Mouse (Mus musculus) heart, embryonic 16.5 days (tissue): ENCODE measurements around the gene Gcnt1. TPM values are rescaled to one million over a fixed set of nuclear protein-coding genes. Genes with fewer than 3 reads are reported as not detected.

Experiments used
- ATAC-seq: fragments of 200-750 bp; cut with Nextera tagmentation; replicated peaks from 2 replicates; pipeline ENCODE4 v1.8.0; 2017; ENCODE audit warnings: moderate number of reproducible peaks; ENCODE audit not compliant: insufficient read depth, low FRiP score; ENCODE audit errors: extremely low read depth
- H3K27ac ChIP-seq: fragments of 300-500 bp; sonication (generic); 2 replicates; pipeline ENCODE4 v1.5.1; 2014; ENCODE audit warnings: mild to moderate bottlenecking, low read length, control low read depth, moderate library complexity
- H3K27me3 ChIP-seq: fragments of 300-500 bp; sonication (generic); 2 replicates; pipeline ENCODE4 v1.6.1; 2014; ENCODE audit warnings: low read length, mixed read lengths; ENCODE audit not compliant: control insufficient read depth, insufficient read depth
- H3K36me3 ChIP-seq: fragments of 300-500 bp; sonication (generic); 2 replicates; pipeline ENCODE4 v1.6.1; 2014; ENCODE audit not compliant: control insufficient read depth, insufficient read depth
- H3K4me1 ChIP-seq: fragments of 300-500 bp; sonication (generic); 2 replicates; pipeline ENCODE4 v1.6.1; 2014; ENCODE audit warnings: low read length, mixed read lengths; ENCODE audit not compliant: control insufficient read depth, insufficient read depth
- H3K4me2 ChIP-seq: fragments of 300-500 bp; sonication (generic); 2 replicates; pipeline ENCODE4 v1.6.1; 2014; ENCODE audit warnings: low read depth, mild to moderate bottlenecking, control low read depth, low read length
- H3K4me3 ChIP-seq: fragments of 300-500 bp; sonication (generic); 2 replicates; pipeline ENCODE4 v1.5.1; 2014; ENCODE audit warnings: mild to moderate bottlenecking, control low read depth, low read length
- H3K9ac ChIP-seq: fragments of 300-500 bp; sonication (generic); 2 replicates; pipeline ENCODE4 v1.6.1; 2014; ENCODE audit warnings: low read length, control low read depth
- H3K9me3 ChIP-seq: fragments of 300-500 bp; sonication (generic); replicated peaks from 2 replicates; pipeline ENCODE4 v1.6.1; 2016; ENCODE audit warnings: low read length; ENCODE audit not compliant: control insufficient read depth
- whole genome bisulfite sequencing: fragments of 180-500 bp; shearing (Covaris S2); extraction: QIAGEN DNeasy Blood & Tissue Kit; methylation state at CpG from one replicate; pipeline ENCODE4 v1.1.7; 2014; 5-methylcytosine and 5-hydroxymethylcytosine counted together
- polyA plus RNA-seq: library from polyadenylated mRNA; unstranded; fragments of >200 nt; fragmentation: Nextera tagmentation; extraction: Ambion mirVana; gene quantifications from 2 replicates; pipeline ENCODE4 v1.2.1, GENCODE M21; 2015

Gene Gcnt1
- polyA plus RNA-seq, 1 experiment from 2014 or later, result 6.2 TPM

GRCm38 (mm10) chr19:17382807-17383397 is 10.3 kb upstream of the Gcnt1 start:
- Histone ChIP-seq H3K9me3 (no peaks in the 10 kb centered on the region), H3K4me2 (no peak overlapping the region), H3K27ac (no peak overlapping the region), H3K4me3 (no peak overlapping the region), H3K9ac (no peak overlapping the region), H3K27me3 (no peaks in the 10 kb centered on the region), H3K4me1 (no peaks in the 10 kb centered on the region), H3K36me3 (no peaks in the 10 kb centered on the region)
- WGBS, result 66% methylated on average over 6 of the region's 6 CpGs
- ATAC-seq, result no peak

- no peak overlapping the region for H3K4me2 ChIP-seq
- no peak overlapping the region for H3K4me3 ChIP-seq
- WGBS, result 52% methylated on average over 7 of the region's 7 CpGs
- no peak overlapping the region for H3K9ac ChIP-seq
- H3K27ac ChIP-seq, result no peak overlapping the region
- no peaks in the 10 kb centered on the region for H3K9me3 ChIP-seq
- no peaks in the 10 kb centered on the region for H3K36me3 ChIP-seq
- H3K4me1 ChIP-seq, result no peaks in the 10 kb centered on the region
- H3K27me3 ChIP-seq, result no peaks in the 10 kb centered on the region
- no peak for ATAC-seq
Measured at GRCm38 (mm10) chr19:17380549-17380948, 7.9 kb upstream of the Gcnt1 start.

GRCm38 (mm10) chr19:17378845-17379244 is 6.2 kb upstream of the Gcnt1 start:
- no peaks in the 10 kb centered on the region for H3K27me3 ChIP-seq
- H3K4me2 ChIP-seq, result no peak overlapping the region
- no peaks in the 10 kb centered on the region for H3K9me3 ChIP-seq
- no peaks in the 10 kb centered on the region for H3K4me1 ChIP-seq
- no peak overlapping the region for H3K4me3 ChIP-seq
- no peak for ATAC-seq
- H3K36me3 ChIP-seq, result no peaks in the 10 kb centered on the region
- no peak overlapping the region for H3K9ac ChIP-seq
- no peak overlapping the region for H3K27ac ChIP-seq

GRCm38 (mm10) chr19:17369581-17369980 is 3.1 kb downstream of the Gcnt1 start:
- Histone ChIP-seq H3K27me3 (no peaks in the 10 kb centered on the region), H3K36me3 (no peaks in the 10 kb centered on the region), H3K4me3 (no peak overlapping the region), H3K27ac (no peak overlapping the region), H3K4me2 (no peak overlapping the region), H3K9ac (no peak overlapping the region), H3K9me3 (no peaks in the 10 kb centered on the region), H3K4me1 (no peaks in the 10 kb centered on the region)
- ATAC-seq, result no peak
- WGBS, result 59% methylated on average over 7 of the region's 7 CpGs

GRCm38 (mm10) chr19:17368557-17368956 is 4.1 kb downstream of the Gcnt1 start:
- Histone ChIP-seq H3K36me3 (no peaks in the 10 kb centered on the region), H3K27ac (no peak overlapping the region), H3K9me3 (no peaks in the 10 kb centered on the region), H3K4me1 (no peaks in the 10 kb centered on the region), H3K4me2 (no peak overlapping the region), H3K27me3 (no peaks in the 10 kb centered on the region), H3K9ac (no peak overlapping the region), H3K4me3 (no peak overlapping the region)
- ATAC-seq, result 0 out of 2 replicates have a peak, but pooled peaks have one; percentile 52
- WGBS, result 41% methylated on average over 9 of the region's 9 CpGs

GRCm38 (mm10) chr19:17366364-17367090 is 6.1 kb downstream of the Gcnt1 start:
- Histone ChIP-seq H3K9ac (no peak overlapping the region), H3K9me3 (no peaks in the 10 kb centered on the region), H3K4me1 (no peaks in the 10 kb centered on the region), H3K4me3 (no peak overlapping the region), H3K27ac (no peak overlapping the region), H3K27me3 (no peaks in the 10 kb centered on the region), H3K36me3 (no peaks in the 10 kb centered on the region), H3K4me2 (no peak overlapping the region)
- ATAC-seq, result no peak
- 92% methylated on average over 8 of the region's 8 CpGs for WGBS

GRCm38 (mm10) chr19:17364741-17365140 is 7.9 kb downstream of the Gcnt1 start:
- Histone ChIP-seq H3K36me3 (no peaks in the 10 kb centered on the region), H3K27ac (no peak overlapping the region), H3K9me3 (no peaks in the 10 kb centered on the region), H3K4me1 (no peaks in the 10 kb centered on the region), H3K9ac (no peak overlapping the region), H3K4me3 (no peak overlapping the region), H3K4me2 (no peak overlapping the region), H3K27me3 (no peaks in the 10 kb centered on the region)
- 35% methylated on average over 3 of the region's 3 CpGs for WGBS
- no peak for ATAC-seq

- Histone ChIP-seq H3K4me3 (no peak overlapping the region), H3K27me3 (no peaks in the 10 kb centered on the region; the same call in 1 of the 2 replicates), H3K4me2 (no peak overlapping the region), H3K4me1 (no peaks in the 10 kb centered on the region), H3K9ac (no peak overlapping the region), H3K9me3 (no peaks in the 10 kb centered on the region), H3K36me3 (no peaks in the 10 kb centered on the region), H3K27ac (no peak overlapping the region)
- WGBS, result 37% methylated on average over 2 of the region's 2 CpGs
- no peak for ATAC-seq
Measured at GRCm38 (mm10) chr19:17361181-17361580, 11.5 kb downstream of the Gcnt1 start.

GRCm38 (mm10) chr19:17359315-17359890 is 13.2 kb downstream of the Gcnt1 start:
- 71% methylated on average over 14 of the region's 14 CpGs for WGBS
- H3K9me3 ChIP-seq, result no peaks in the 10 kb centered on the region
- H3K4me2 ChIP-seq, result no peak overlapping the region
- H3K4me1 ChIP-seq, result peaks cover 9% of the 10 kb centered on the region; the same call in 1 of the 2 replicates
- no peak overlapping the region for H3K9ac ChIP-seq
- no peak overlapping the region for H3K4me3 ChIP-seq
- no peak overlapping the region for H3K27ac ChIP-seq
- no peaks in the 10 kb centered on the region; the same call in 1 of the 2 replicates for H3K27me3 ChIP-seq
- ATAC-seq, result no peak
- H3K36me3 ChIP-seq, result no peaks in the 10 kb centered on the region
